In the genomic region with DNA sequence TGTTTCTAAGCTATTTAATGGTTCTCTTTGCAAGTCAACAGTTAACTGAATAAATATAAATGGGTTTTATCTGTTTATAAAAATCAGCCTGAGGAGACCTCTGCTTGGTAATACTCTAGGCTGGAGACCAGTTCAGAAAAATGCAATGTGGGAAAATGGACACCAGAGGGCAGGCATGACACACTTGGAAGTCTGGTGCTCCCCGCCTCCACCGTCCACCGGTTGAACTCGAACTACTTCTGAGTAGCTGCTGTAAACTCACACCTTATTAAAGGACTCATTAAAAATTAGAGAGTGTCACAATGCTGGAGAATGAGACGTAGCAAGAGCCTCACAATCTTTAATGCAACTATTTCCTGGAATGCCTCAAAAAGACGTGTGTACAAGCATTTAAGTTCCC, we compare ENCODE assay signal across 8 mouse cellular contexts. TPM values are rescaled to one million over a fixed set of nuclear protein-coding genes. Genes with fewer than 3 reads are reported as not detected.
A peak's percentile ranks its signal among the peaks of the same experiment; 100 is the strongest.
DNase-seq lines count a peak whose midpoint lies in the region; ATAC-seq and TF ChIP-seq lines count a peak whose summit lies in the region.

No protein-coding gene starts in this region.

- H3K27ac ChIP-seq in CH12.LX (ENCODE audit: insufficient read depth, low read depth) = no peak overlapping the region
- no peak overlapping the region for H3K27ac ChIP-seq in bone marrow, adult 2 months (ENCODE audit: control insufficient read depth, insufficient read depth, low read depth, low read length, poor library complexity)
- H3K27ac ChIP-seq in liver, postnatal 0 days (ENCODE audit: low read depth) = no peak overlapping the region

- no peak for TF ChIP-seq POLR2A in CH12.LX (IDR thresholded peaks at IDR 0.05; ENCODE audit: low read depth, low read length)
- TF ChIP-seq POLR2A in bone marrow, adult 2 months (IDR thresholded peaks at IDR 0.05; ENCODE audit: borderline replicate concordance, control insufficient read depth, low read depth, low read length) = no peak

- peak; percentile 74 to 87 for TF ChIP-seq CTCF in CH12.LX (conservative IDR thresholded peaks at IDR 0.05 in 1 of 2, IDR thresholded peaks at IDR 0.05 in 1 of 2; ENCODE audit: low read depth in 2 of 2, low read length in 2 of 2)
- TF ChIP-seq CTCF in bone marrow, adult 2 months (IDR thresholded peaks at IDR 0.05; ENCODE audit: control insufficient read depth, insufficient read depth, low read length) = peak; percentile 56
- peak; percentile 75 for TF ChIP-seq CTCF in liver, postnatal 0 days (IDR thresholded peaks at IDR 0.05; ENCODE audit: low read depth)

- dilution Hi-C loops in CH12.LX (cut with MboI; ENCODE audit: extremely low pct_ligation_motif_present, extremely low pct_unique_long_range_greater_than_20kb, low sequenced_read_pairs) = no loop called here

- peak; percentile 91 for TF ChIP-seq RAD21 in CH12.LX (IDR thresholded peaks at IDR 0.05; ENCODE audit: low read depth, low read length)

- ATAC-seq in liver, postnatal 0 days = 0 out of 2 replicates have a peak, but pooled peaks have one; percentile 44
- ATAC-seq in neutrophil, adult 5-6 weeks (ENCODE audit: extremely low read depth, insufficient number of reproducible peaks, low FRiP score, poor library complexity, severe bottlenecking) = peak; percentile 33; the same call in 1 of the 2 replicates

- no peak overlapping the region for H3K4me3 ChIP-seq in CH12.LX (replicated peaks in 1 of 3; ENCODE audit: low read depth in 2 of 3, low read length in 2 of 3, poor library complexity in 1 of 3)
- no peak overlapping the region for H3K4me3 ChIP-seq in bone marrow, adult 2 months (replicated peaks; ENCODE audit: control insufficient read depth, low read depth, low read length)
- no peak overlapping the region for H3K4me3 ChIP-seq in liver, postnatal 0 days (ENCODE audit: low read depth, low read length)

- no peaks in the 10 kb centered on the region for H3K4me1 ChIP-seq in CH12.LX (ENCODE audit: control insufficient read depth in 1 of 2, insufficient read depth in 2 of 2)
- H3K4me1 ChIP-seq in bone marrow, adult 2 months (ENCODE audit: control insufficient read depth, insufficient read depth, low read length) = no peaks in the 10 kb centered on the region
- H3K4me1 ChIP-seq in liver, postnatal 0 days (ENCODE audit: insufficient read depth) = no peaks in the 10 kb centered on the region

- H3K9me3 ChIP-seq in CH12.LX (replicated peaks; ENCODE audit: low read length) = no peaks in the 10 kb centered on the region
- no peaks in the 10 kb centered on the region for H3K9me3 ChIP-seq in liver, postnatal 0 days (ENCODE audit: low read length)

- 13% methylated on average over 6 of the region's 6 CpGs for WGBS in bone marrow, adult 2 months
- WGBS in liver, postnatal 0 days (ENCODE audit: insufficient replicate concordance) = 12% methylated on average over 6 of the region's 6 CpGs

- H3K27me3 ChIP-seq in CH12.LX (replicated peaks) = peaks cover 27% of the 10 kb centered on the region
- H3K27me3 ChIP-seq in liver, postnatal 0 days (ENCODE audit: insufficient read depth, low read length) = no peaks in the 10 kb centered on the region

- peak; percentile 83 for DNase-seq in CH12.LX (ENCODE audit: extremely low read depth)
- peak; percentile 5 for DNase-seq in fat pad, adult 2 months (ENCODE audit: extremely low read depth, low read depth, low spot score)
- DNase-seq in heart, postnatal 25 days (ENCODE audit: low spot score) = peak; percentile 20
- peak; percentile 78 to 83 for DNase-seq in kidney, postnatal 4 days
- DNase-seq in liver, postnatal 0 days = peak; percentile 64
- peak; percentile 58 for DNase-seq in thymus, postnatal 0 days (ENCODE audit: low spot score)

- in situ Hi-C loops in CH12.LX (cut with MboI; ENCODE audit: low pct_ligation_motif_present, low pct_unique_long_range_greater_than_20kb, low sequenced_read_pairs) = no loop called here

- H3K79me2 ChIP-seq in CH12.LX (replicated peaks; ENCODE audit: control insufficient read depth, extremely low read depth, insufficient read depth, poor library complexity, severe bottlenecking) = no peaks in the 10 kb centered on the region

- H3K4me2 ChIP-seq in CH12.LX (ENCODE audit: insufficient read depth, low read depth, poor library complexity, severe bottlenecking) = no peak overlapping the region
- no peak overlapping the region for H3K4me2 ChIP-seq in liver, postnatal 0 days (ENCODE audit: low read depth, low read length)

- no peak overlapping the region for H3K9ac ChIP-seq in CH12.LX (ENCODE audit: insufficient read depth, low read depth)
- no peak overlapping the region for H3K9ac ChIP-seq in liver, postnatal 0 days (replicated peaks)

- H3K36me3 ChIP-seq in CH12.LX (replicated peaks in 1 of 2; ENCODE audit: control insufficient read depth in 1 of 2, insufficient read depth in 1 of 2, low read length in 1 of 2) = no peaks in the 10 kb centered on the region
- no peaks in the 10 kb centered on the region for H3K36me3 ChIP-seq in liver, postnatal 0 days (replicated peaks; ENCODE audit: insufficient read depth, low read length)

- no peak for TF ChIP-seq EP300 in CH12.LX (IDR thresholded peaks at IDR 0.05; ENCODE audit: low read length)
- no peak for TF ChIP-seq EP300 in liver, postnatal 0 days (IDR thresholded peaks at IDR 0.05; ENCODE audit: low read depth)

- intact Hi-C loops in heart, postnatal 25 days (cut with DNase I) = loop anchor here (1.0 to 2.0 kb wide), 2 partner anchors 35 to 647 kb away; no protein-coding TSS in a partner anchor

TF ChIP-seq in CH12.LX, 34 proteins besides CTCF, POLR2A, EP300 and RAD21:
- no peak for TF ChIP-seq MAZ (IDR thresholded peaks at IDR 0.05; ENCODE audit: low read depth, low read length)
- peak; percentile 78 for TF ChIP-seq SMC3 (IDR thresholded peaks at IDR 0.05; ENCODE audit: low read depth, low read length)
- no peak for TF ChIP-seq SIN3A (IDR thresholded peaks at IDR 0.05; ENCODE audit: low read length)
- peak; percentile 17; the same call in 1 of the 2 replicates for TF ChIP-seq ZC3H11A (IDR thresholded peaks at IDR 0.05; ENCODE audit: low read depth, low read length)
- no peak for TF ChIP-seq BHLHE40 (IDR thresholded peaks at IDR 0.05; ENCODE audit: low read depth, low read length)

RNA-seq across cellular contexts. Expression of a gene that starts 27.5 kb away (rescaled TPM):
- total RNA-seq in CH12.LX (2012; rRNA removed) (94.7 and 115 TPM in 2 replicates), CH12.LX (2014; rRNA removed) (107 and 121 TPM in 2 replicates)
- 103 and 120 TPM in 2 replicates for polyA plus RNA-seq in CH12.LX (2012; ENCODE audit: insufficient read length, low read depth)
- 18.8 and 24.3 TPM in 2 replicates for polyA plus RNA-seq in bone marrow, adult 2 months (2011; ENCODE audit: insufficient read depth, insufficient read length, low replicate concordance, missing spikeins)
- total RNA-seq in heart, postnatal 25 days (2021) = 10 to 100 TPM; 82.9 to 84.0 TPM
- polyA plus RNA-seq in liver, postnatal 0 days (2015; fragmentation: Nextera tagmentation; extraction: Ambion mirVana) = 16.7 and 19.1 TPM in 2 replicates
- total RNA-seq in neutrophil, adult 5-6 weeks (2017) = 2.6 and 9.6 TPM in 2 replicates
- polyA plus RNA-seq in thymus, postnatal 0 days (2015; fragmentation: Nextera tagmentation; extraction: Ambion mirVana) = 52.1 and 55.4 TPM in 2 replicates

Comparison
In these comparisons a context has a peak if more than half of its experiments do, and no peak if none do; other contexts are left out.
1. DNase-seq: peak in every context shown above with its lines; median percentile 83 in CH12.LX; 80 in kidney, postnatal 4 days; 64 in liver, postnatal 0 days; 58 in thymus, postnatal 0 days; 20 in heart, postnatal 25 days; 5 in fat pad, adult 2 months.